Mouse (Mus musculus): ENCODE results near the gene Arhgef2.

GRCm38 (mm10) chr3:88624951-88625350 is 19.2 kb downstream of the Arhgef2 start:
- TF ChIP-seq CTCF (IDR thresholded peaks at IDR 0.05; ENCODE audit: borderline replicate concordance, control insufficient read depth, extremely low read depth, insufficient read depth, low read length, poor library complexity), result no peak
- TF ChIP-seq POLR2A (IDR thresholded peaks at IDR 0.05; ENCODE audit: control insufficient read depth, extremely low read depth, insufficient read depth, low read length, poor library complexity), result no peak
